Mouse (Mus musculus) E14TG2a.4 (cell line): ENCODE measurements around the gene Cdc26.

Source experiments
- CTCF ChIP-seq: conservative IDR thresholded peaks from 2 replicates; pipeline ENCODE4 v1.5.1; 2014; ENCODE audit warnings: low read length
- NANOG ChIP-seq: IDR thresholded peaks from 2 replicates; pipeline ENCODE4 v1.6.1; 2014; ENCODE audit warnings: borderline replicate concordance, low read length, mixed read lengths
- POU5F1 ChIP-seq: IDR thresholded peaks from 2 replicates; pipeline ENCODE4 v1.6.1; 2014; ENCODE audit warnings: low read length, borderline replicate concordance

GRCm38 (mm10) chr4:62409615-62410014, 1.2 kb upstream of the Cdc26 start:
- TF ChIP-seq CTCF (no peak), POU5F1 (no peak), NANOG (no peak)
